Mouse (Mus musculus) stomach, postnatal 0 days (tissue): Measurements from ENCODE around the gene Cnst.

Experiments
- CTCF ChIP-seq: IDR thresholded peaks from 2 replicates; pipeline ENCODE4 v1.5.1; 2016; ENCODE audit warnings: antibody characterized with exemption, low read depth, mild to moderate bottlenecking, moderate library complexity
- EP300 ChIP-seq: optimal IDR thresholded peaks from 2 replicates; pipeline ENCODE3; 2016; ENCODE audit warnings: antibody characterized with exemption

DNA sequence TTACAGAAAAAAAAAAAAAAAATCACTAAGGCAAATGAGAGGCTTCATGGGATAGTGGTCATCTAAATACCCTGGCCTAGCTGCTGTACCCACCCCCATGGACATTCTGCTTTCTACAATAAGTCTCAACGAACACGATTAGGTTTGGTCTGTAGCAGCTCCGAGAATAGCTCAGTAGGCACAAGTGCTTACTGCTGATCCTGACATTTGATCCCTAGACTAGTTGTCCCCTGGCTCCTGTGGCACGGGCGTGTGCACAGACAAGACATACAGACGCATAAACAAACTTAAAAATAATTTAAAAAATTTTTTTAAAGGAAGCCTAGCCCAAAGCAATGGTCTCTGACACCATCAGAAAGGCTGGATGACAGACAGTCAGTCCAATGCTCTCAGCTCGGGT, 121.3 kb downstream of the Cnst start:
- TF ChIP-seq CTCF, result no peak
- TF ChIP-seq EP300, result no peak
